Mouse (Mus musculus): ENCODE measurements around the gene Zscan21. TPM values are rescaled to one million over a fixed set of nuclear protein-coding genes. Genes with fewer than 3 reads are reported as not detected.

Gene Zscan21
- total RNA-seq, 2 experiments from 2014 or later: 10.5 to 13.2 TPM

GRCm38 (mm10) chr5:138173217-138173616, 56.5 kb downstream of the Zscan21 start:
- no peak for DNase-seq (ENCODE audit: low spot score)
- intact Hi-C loops (cut with DNase I): loop anchor here (2.0 kb wide), 1 partner anchor 14 kb away; the partner anchor contains the start of genes Cnpy4 and Taf6

Small RNAs within 50 kb of the gene (microRNA-seq; reads per million reads assigned to microRNA genes)
- gene Mir106b (1,796 reads per million, percentile 83 among the genes with 10 or more reads in this experiment), gene Mir25 (737 reads per million, percentile 77 among the genes with 10 or more reads in this experiment), gene Mir93 (8,923 reads per million, percentile 95 among the genes with 10 or more reads in this experiment)

Other genes starting within 250 kb of the Zscan21 start
- gene Pilrb2, start 245.1 kb upstream of the Zscan21 start, total RNA-seq (2021): under 1 TPM in 1 of 2 experiments, not detected in 1; 0.81 TPM
- gene Cyp3a13, start 195.3 kb upstream of the Zscan21 start, total RNA-seq (2021): under 1 TPM; 0.17 to 0.31 TPM
- gene Gjc3, start 153.8 kb upstream of the Zscan21 start, total RNA-seq (2021): under 1 TPM; 0.26 to 0.42 TPM
- not detected for gene Azgp1, start 135.4 kb upstream of the Zscan21 start, total RNA-seq (2021)
- gene Smok3a, start 95.6 kb upstream of the Zscan21 start, total RNA-seq (2021): not detected
- not detected for gene Smok3b, start 95.5 kb upstream of the Zscan21 start, total RNA-seq (2021)
- gene Smok3c, start 63.7 kb upstream of the Zscan21 start, total RNA-seq (2021): not detected
- 10 to 100 TPM; 14.3 to 16.2 TPM for gene Zkscan1, start 31.8 kb upstream of the Zscan21 start, total RNA-seq (2021)
- 10 to 100 TPM in 1 of 2 experiments, 1 to 10 TPM in 1; 9.6 to 11.0 TPM for gene Zfp113, start 38.8 kb downstream of the Zscan21 start, total RNA-seq (2021)
- gene Cops6, start 44.2 kb downstream of the Zscan21 start, total RNA-seq (2021): 100 to 1,000 TPM; 124 to 126 TPM
- 1 to 10 TPM; 8.9 to 9.3 TPM for gene Ap4m1, start 55.1 kb downstream of the Zscan21 start, total RNA-seq (2021)
- gene Mcm7, start 55.5 kb downstream of the Zscan21 start, total RNA-seq (2021): 10 to 100 TPM; 11.2 to 11.9 TPM
- 10 to 100 TPM; 29.9 to 32.9 TPM for gene Taf6, start 70.5 kb downstream of the Zscan21 start, total RNA-seq (2021)
- 1 to 10 TPM; 5.9 to 7.1 TPM for gene Cnpy4, start 70.6 kb downstream of the Zscan21 start, total RNA-seq (2021)
- gene Mblac1, start 77.4 kb downstream of the Zscan21 start, total RNA-seq (2021): 1 to 10 TPM; 2.6 to 2.8 TPM
- 1 to 10 TPM in 1 of 2 experiments, under 1 TPM in 1; 0.96 to 1.2 TPM for gene Nxpe5, start 109.0 kb downstream of the Zscan21 start, total RNA-seq (2021)
- 10 to 100 TPM; 55.3 to 61.0 TPM for gene Lamtor4, start 138.6 kb downstream of the Zscan21 start, total RNA-seq (2021)
- gene BC037034, start 147.1 kb downstream of the Zscan21 start, total RNA-seq (2021): 1 to 10 TPM; 3.1 to 3.8 TPM
- gene Gal3st4, start 155.9 kb downstream of the Zscan21 start, total RNA-seq (2021): under 1 TPM; 0.14 to 0.26 TPM
- not detected for gene Gm43720, start 163.1 kb downstream of the Zscan21 start, total RNA-seq (2021)
- gene Gpc2, start 163.1 kb downstream of the Zscan21 start, total RNA-seq (2021): under 1 TPM; 0.08 to 0.18 TPM
- not detected for gene Stag3, start 163.3 kb downstream of the Zscan21 start, total RNA-seq (2021)
- gene Pvrig, start 225.1 kb downstream of the Zscan21 start, total RNA-seq (2021): not detected

Measured in heart, postnatal 25 days (tissue).